Mouse (Mus musculus) adrenal gland, adult (tissue): ENCODE data around the gene 4933417A18Rik.
A peak's percentile ranks its signal among the peaks of the same experiment; 100 is the strongest.
"Not testable (repeated sequence)": the region's sequence is repeated elsewhere in the genome, so short reads cannot be mapped to it uniquely, and the experiment has no call there.

Experiments used
- DNase-seq, 2 experiments: peaks; one replicate each; pipeline ENCODE4 v3.0.0; 2022 to 2023; ENCODE audit warnings: low spot score in 1 of 2; ENCODE audit not compliant: inconsistent age in 2 of 2

The 4933417A18Rik gene

DNA sequence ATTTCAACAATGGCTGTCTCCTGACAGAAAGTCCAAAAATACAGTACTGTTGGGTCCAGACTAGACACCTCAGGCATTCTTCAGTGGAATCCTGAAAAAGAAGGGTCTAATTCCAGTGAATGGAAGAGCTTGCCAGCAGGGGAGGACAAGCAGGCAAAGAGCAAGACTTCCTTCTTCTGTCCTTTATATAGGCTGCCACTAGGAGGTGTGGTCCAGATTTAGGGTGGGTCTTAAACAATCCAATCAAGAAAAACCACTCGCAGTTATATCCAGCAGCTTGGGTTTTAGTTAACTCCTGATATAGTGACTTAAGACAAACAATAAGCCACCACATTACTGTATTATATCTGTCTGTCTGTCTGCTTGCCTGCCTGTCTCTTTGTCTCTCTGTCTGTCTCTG lies 49.6 kb downstream of the 4933417A18Rik start:
- no peak for DNase-seq

DNA sequence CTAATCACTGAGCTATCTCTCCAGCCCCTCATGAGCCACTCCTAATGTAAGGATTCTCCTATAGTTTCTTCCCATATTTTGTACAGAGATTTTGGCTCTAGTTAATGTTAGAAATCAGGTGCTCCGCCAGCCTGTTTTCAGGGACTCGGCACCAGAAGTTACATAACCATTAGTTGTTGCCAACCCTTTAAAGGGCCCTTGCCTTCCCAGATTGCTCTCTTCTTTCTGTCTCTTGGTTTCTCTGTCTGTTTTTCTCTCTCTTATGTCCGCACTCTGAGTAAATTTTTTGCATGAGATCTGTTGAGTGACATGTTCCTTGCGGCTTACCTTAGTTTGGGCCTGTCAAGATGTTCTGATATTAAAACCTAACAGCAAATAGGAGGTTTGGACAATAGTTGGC lies 51.9 kb downstream of the 4933417A18Rik start:
- peak in 1 of 2 experiments; percentile 68 for DNase-seq

- DNase-seq: no peak
These were observed 53.2 kb downstream of the 4933417A18Rik start for GRCm38 (mm10) chr13:34977410-34977809.

DNA sequence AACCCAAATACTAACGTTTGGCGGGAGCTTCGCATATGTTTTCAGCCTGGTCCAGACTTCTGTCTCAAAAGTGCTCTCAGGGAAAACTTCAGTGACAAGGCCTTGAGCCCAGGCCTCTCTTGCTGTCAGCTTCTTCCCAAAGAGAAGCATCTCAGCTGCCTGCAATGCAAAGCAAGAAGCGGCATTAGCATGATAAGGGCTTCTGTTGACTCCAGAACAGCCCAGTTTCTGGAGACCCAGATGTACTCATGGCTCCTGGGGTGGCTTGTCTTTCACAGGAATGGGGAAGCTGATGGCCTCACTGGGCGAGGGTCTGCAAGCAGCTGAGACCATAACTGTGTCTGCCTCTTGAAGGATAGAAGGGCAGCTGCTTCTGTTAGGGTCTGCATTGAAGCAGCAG lies 54.4 kb downstream of the 4933417A18Rik start:
- not testable (repeated sequence) for DNase-seq

DNA sequence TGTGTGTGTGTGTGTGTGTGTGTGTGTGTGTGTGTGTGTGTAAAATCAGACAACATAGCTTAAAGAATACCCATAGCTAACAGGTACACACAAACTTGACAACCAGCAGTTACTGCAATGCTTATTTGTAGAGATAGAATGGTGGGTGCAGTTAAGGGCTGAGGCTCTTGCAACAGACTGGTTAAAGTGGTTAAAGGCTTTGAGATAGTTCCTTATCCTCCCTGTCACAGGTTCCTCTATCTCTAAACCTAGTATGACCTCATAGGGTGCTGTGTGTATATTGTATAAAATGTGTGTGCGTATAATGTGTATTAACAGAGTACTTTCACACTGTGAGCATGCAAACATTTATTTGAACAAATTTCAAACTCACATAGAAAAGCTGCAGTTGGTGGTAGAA lies 59.3 kb downstream of the 4933417A18Rik start:
- DNase-seq: not testable (repeated sequence)

- DNase-seq: no peak
These were observed 67.5 kb downstream of the 4933417A18Rik start for GRCm38 (mm10) chr13:34991581-34992273.

DNA sequence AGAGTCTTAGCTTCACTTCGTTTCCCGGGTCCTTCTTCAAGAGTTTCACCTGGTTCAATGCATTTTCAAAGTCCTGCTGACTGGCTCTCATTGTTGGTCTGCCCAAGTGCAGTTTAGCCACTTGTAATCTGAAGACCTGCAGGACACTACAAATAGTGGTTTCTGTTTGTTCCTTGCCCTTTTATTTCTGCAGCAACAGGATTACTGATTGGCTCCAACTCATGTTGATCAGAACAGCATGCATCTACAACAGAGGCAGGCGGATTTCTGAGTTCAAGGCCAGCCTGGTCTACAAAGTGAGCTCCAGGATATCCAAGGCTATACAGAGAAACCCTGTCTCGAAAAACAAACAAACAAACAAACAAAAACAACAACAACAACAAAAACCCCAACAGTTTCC lies 68.9 kb downstream of the 4933417A18Rik start:
- peak in 1 of 2 experiments; percentile 23 for DNase-seq

DNA sequence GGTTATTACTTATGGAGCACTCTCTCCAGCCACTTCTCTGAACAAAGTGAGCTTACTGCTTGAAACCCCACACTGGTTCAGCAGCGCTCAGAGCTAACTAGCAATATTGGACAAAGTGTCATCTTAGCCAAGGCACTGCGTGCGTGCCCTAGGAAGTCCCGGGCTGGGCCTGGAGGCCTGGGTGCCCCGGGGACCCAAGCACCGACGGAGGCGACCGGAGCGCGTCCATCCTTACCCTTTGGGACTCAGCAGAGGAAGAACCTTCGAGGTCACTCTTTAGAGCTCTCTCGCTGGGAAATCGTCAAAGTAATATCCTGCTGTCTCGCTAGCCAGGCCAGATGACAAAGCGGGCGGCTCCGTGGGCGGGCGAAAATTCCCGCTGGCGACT lies 69.4 kb downstream of the 4933417A18Rik start:
- DNase-seq: no peak

- peak; percentile 97 to 99 for DNase-seq
These were observed 70.0 kb downstream of the 4933417A18Rik start for GRCm38 (mm10) chr13:34993983-34994811.

DNA sequence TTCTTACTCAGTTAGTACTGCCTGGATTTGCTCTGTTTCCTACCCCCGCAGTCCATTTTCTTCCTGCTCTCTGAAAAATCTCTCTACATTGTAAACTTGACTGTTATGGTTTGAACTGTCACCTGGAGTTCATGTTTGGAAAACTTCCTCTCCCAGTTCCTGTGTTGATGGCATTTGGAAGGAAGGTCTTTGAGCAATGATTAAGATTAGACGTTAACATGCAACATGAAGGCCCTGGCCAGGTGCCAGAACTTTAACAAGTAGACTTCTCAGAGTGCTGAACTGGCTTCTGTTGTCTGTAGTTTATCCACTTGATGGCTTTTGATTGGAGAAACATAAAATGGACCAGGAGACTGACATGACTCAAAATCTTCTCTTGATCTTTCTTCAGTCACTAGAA lies 71.7 kb downstream of the 4933417A18Rik start:
- DNase-seq: peak in 1 of 2 experiments; percentile 54
